Comparison of ENCODE assay signal across 15 mouse cellular contexts in genomic region chr3:87163116-87163515, GRCm38 (mm10). TPM values are rescaled to one million over a fixed set of nuclear protein-coding genes. Genes with fewer than 3 reads are reported as not detected.
DNase-seq lines count a peak whose midpoint lies in the region; ATAC-seq lines count a peak whose summit lies in the region.
"Had no signal": no experiment of that assay in that cellular context is flagged by ENCODE, and none has a peak within 500 bp of the region (broad histone marks: within the 10 kb centered on the region; RNA-seq: fewer than 3 reads in every experiment).

No protein-coding gene starts in this region.

- no peak overlapping the region for H3K9ac ChIP-seq in embryonic facial prominence, embryonic 12.5 days
- H3K9ac ChIP-seq in kidney, embryonic 14.5 days (ENCODE audit: low read depth, low read length), result no peak overlapping the region
- H3K9ac ChIP-seq: forebrain, embryonic 13.5 days; liver, embryonic 15.5 days had no signal

- H3K36me3 ChIP-seq in heart, embryonic 10.5 days, result peaks cover 20% of the 10 kb centered on the region; the same call in 1 of the 2 replicates
- H3K36me3 ChIP-seq in embryonic facial prominence, embryonic 12.5 days, result peaks cover 10% of the 10 kb centered on the region
- H3K36me3 ChIP-seq in kidney, embryonic 14.5 days (ENCODE audit: control insufficient read depth, insufficient read depth, low read length), result peaks cover 6% of the 10 kb centered on the region; the same call in 1 of the 2 replicates
- H3K36me3 ChIP-seq: G1E; liver, embryonic 15.5 days had no signal

- H3K4me1 ChIP-seq in heart, embryonic 10.5 days, result peaks cover 93% of the 10 kb centered on the region
- H3K4me1 ChIP-seq in embryonic facial prominence, embryonic 12.5 days, result peaks cover 86% of the 10 kb centered on the region
- H3K4me1 ChIP-seq in kidney, embryonic 14.5 days (ENCODE audit: control insufficient read depth, insufficient read depth, low read length), result peaks cover 69% of the 10 kb centered on the region

- no peaks in the 10 kb centered on the region for H3K9me3 ChIP-seq in heart, embryonic 10.5 days
- no peaks in the 10 kb centered on the region for H3K9me3 ChIP-seq in embryonic facial prominence, embryonic 12.5 days
- H3K9me3 ChIP-seq in kidney, embryonic 14.5 days (ENCODE audit: control insufficient read depth, low read length), result no peaks in the 10 kb centered on the region
- H3K9me3 ChIP-seq: forebrain, embryonic 13.5 days; G1E; liver, embryonic 15.5 days had no signal

- H3K4me3 ChIP-seq in heart, embryonic 10.5 days, result no peak overlapping the region
- H3K4me3 ChIP-seq in embryonic facial prominence, embryonic 12.5 days, result no peak overlapping the region
- no peak overlapping the region for H3K4me3 ChIP-seq in kidney, embryonic 14.5 days (ENCODE audit: low read length)
- H3K4me3 ChIP-seq: forebrain, embryonic 13.5 days; liver, embryonic 15.5 days had no signal

- ATAC-seq in embryonic facial prominence, embryonic 12.5 days (ENCODE audit: insufficient number of reproducible peaks, insufficient read depth, low FRiP score, low TSS enrichment), result no peak
- ATAC-seq in kidney, embryonic 14.5 days (ENCODE audit: low FRiP score, low TSS enrichment), result no peak
- ATAC-seq: forebrain, embryonic 13.5 days had no signal

- H3K27ac ChIP-seq in heart, embryonic 10.5 days, result 0 out of 2 replicates have a peak overlapping the region, but pooled peaks have one; percentile 47
- H3K27ac ChIP-seq in embryonic facial prominence, embryonic 12.5 days, result 0 out of 2 replicates have a peak overlapping the region, but pooled peaks have one; percentile 2
- H3K27ac ChIP-seq in kidney, embryonic 14.5 days (ENCODE audit: low read depth, low read length), result no peak overlapping the region
- H3K27ac ChIP-seq: forebrain, embryonic 13.5 days; liver, embryonic 15.5 days had no signal

- 58% methylated on average over 4 of the region's 4 CpGs for WGBS in heart, embryonic 10.5 days
- 43% methylated on average over 4 of the region's 4 CpGs for WGBS in embryonic facial prominence, embryonic 12.5 days
- 52% methylated on average over 4 of the region's 4 CpGs for WGBS in kidney, embryonic 14.5 days

- H3K27me3 ChIP-seq in heart, embryonic 10.5 days (ENCODE audit: insufficient read depth, poor library complexity, severe bottlenecking), result no peaks in the 10 kb centered on the region
- no peaks in the 10 kb centered on the region for H3K27me3 ChIP-seq in embryonic facial prominence, embryonic 12.5 days
- H3K27me3 ChIP-seq in kidney, embryonic 14.5 days (ENCODE audit: control insufficient read depth, insufficient read depth, low read length), result no peaks in the 10 kb centered on the region
- H3K27me3 ChIP-seq: forebrain, embryonic 13.5 days; liver, embryonic 15.5 days had no signal

- intact Hi-C loops in heart, postnatal 10 days (cut with DNase I), result no loop called here
- intact Hi-C loops in left cerebral cortex, postnatal 25 days (cut with DNase I), result no loop called here

- DNase-seq in heart, embryonic 10.5 days (ENCODE audit: low spot score), result peak; percentile 68
- DNase-seq in heart, postnatal 10 days, result no peak
- DNase-seq in 3T3-L1 (ENCODE audit: low read depth, low spot score), result peak; percentile 71
- peak; percentile 15 for DNase-seq in B cell, adult 2 months
- DNase-seq in left cerebral cortex, postnatal 25 days (ENCODE audit: low spot score in 2 of 2), result no peak
- DNase-seq: cerebellum, adult 9-10 months; kidney, postnatal 10 days; layer of hippocampus, adult 9-11 months; spleen, adult 18-20 months; thymus, postnatal 36 days had no signal

- no peak overlapping the region for H3K4me2 ChIP-seq in embryonic facial prominence, embryonic 12.5 days (replicated peaks)
- H3K4me2 ChIP-seq in kidney, embryonic 14.5 days (replicated peaks; ENCODE audit: low read depth, low read length), result no peak overlapping the region
- H3K4me2 ChIP-seq: forebrain, embryonic 13.5 days; liver, embryonic 15.5 days had no signal

RNA-seq across cellular contexts. Expression of gene Kirrel, which starts 11.4 kb away (rescaled TPM):
- polyA plus RNA-seq in heart, embryonic 10.5 days (2016; fragmentation: Nextera tagmentation; extraction: Ambion mirVana), result 17.9 and 27.9 TPM in 2 replicates
- 10 to 100 TPM; 12.8 to 14.8 TPM for total RNA-seq in heart, postnatal 10 days (2021)
- 25.9 and 26.7 TPM in 2 replicates for polyA plus RNA-seq in embryonic facial prominence, embryonic 12.5 days (2016; fragmentation: Nextera tagmentation; extraction: Ambion mirVana)
- 1 to 10 TPM; 3.8 to 4.3 TPM for total RNA-seq in left cerebral cortex, postnatal 25 days (2021)
- 11.1 and 14.2 TPM in 2 replicates for polyA plus RNA-seq in kidney, embryonic 14.5 days (2014; fragmentation: Nextera tagmentation; extraction: Ambion mirVana)
- polyA plus RNA-seq: G1E had no signal

Comparison
In these comparisons a context has a peak if more than half of its experiments do, and no peak if none do; other contexts are left out.
1. DNase-seq: peak in heart, embryonic 10.5 days (single experiment), 3T3-L1 (single experiment) and B cell, adult 2 months (2 of 2); none in heart, postnatal 10 days (0 of 2) and left cerebral cortex, postnatal 25 days (0 of 2).